Mouse (Mus musculus) heart, postnatal 10 days (tissue): ENCODE results near the gene Zdhhc21. TPM values are rescaled to one million over a fixed set of nuclear protein-coding genes. Genes with fewer than 3 reads are reported as not detected.

Experiments used
- DNase-seq, 2 experiments: peaks; one replicate each; pipeline ENCODE4 v3.0.0; 2021
- intact Hi-C: fragments of 180-260 bp; cut with DNase I; formaldehyde crosslinking; loops from one replicate; pipeline ENCODE4 v1.15.1; 2025
- total RNA-seq, 2 experiments: library from RNA; stranded (reverse); gene quantifications; 2 replicates each; pipeline ENCODE4 v1.2.3; 2021

The Zdhhc21 gene
- total RNA-seq, 2 experiments from 2014 or later, result 15.1 to 19.2 TPM

GRCm38 (mm10) chr4:82792906-82793580 lies 66.7 kb downstream of the Zdhhc21 start:
- intact Hi-C loops, result no loop called here
- DNase-seq, result no peak

- DNase-seq, result no peak
- intact Hi-C loops, result no loop called here
Measured at GRCm38 (mm10) chr4:82765513-82766216, 94.1 kb downstream of the Zdhhc21 start.

- no peak for DNase-seq
- intact Hi-C loops, result no loop called here
Measured at GRCm38 (mm10) chr4:82763586-82763985, 96.2 kb downstream of the Zdhhc21 start.

- intact Hi-C loops, result no loop called here
- DNase-seq, result peak; percentile 34 to 44
Measured at GRCm38 (mm10) chr4:82762430-82763119, 97.2 kb downstream of the Zdhhc21 start.

GRCm38 (mm10) chr4:82756295-82756626 lies 103.5 kb downstream of the Zdhhc21 start:
- intact Hi-C loops, result no loop called here
- no peak for DNase-seq

- DNase-seq, result no peak
Measured at GRCm38 (mm10) chr4:82755616-82756294, 104.0 kb downstream of the Zdhhc21 start.

More at GRCm38 (mm10) chr4:82755616-82756294, 104.0 kb downstream of the Zdhhc21 start:
- intact Hi-C loops, result no loop called here

Other genes with a start within 250 kb of the Zdhhc21 start
- 100 to 1,000 TPM; 177 to 181 TPM for gene Nfib, start 154.2 kb downstream of the Zdhhc21 start, total RNA-seq
- gene Cer1, start 25.2 kb upstream of the Zdhhc21 start, total RNA-seq, result not detected
- gene Frem1, start 192.4 kb upstream of the Zdhhc21 start, total RNA-seq, result 1 to 10 TPM; 2.0 TPM